Mouse (Mus musculus): ENCODE results near the gene Gm28038.

- TF ChIP-seq CTCF (IDR thresholded peaks at IDR 0.05; ENCODE audit: borderline replicate concordance, extremely low read depth, insufficient read depth, insufficient read length) (no peak), POLR2A (IDR thresholded peaks at IDR 0.05; ENCODE audit: borderline replicate concordance, extremely low read depth, insufficient read depth, insufficient read length, poor library complexity, severe bottlenecking) (no peak)
Measured at GRCm38 (mm10) chr2:30238906-30239465, 41.9 kb upstream of the Gm28038 start.
